Mouse (Mus musculus): Measurements from ENCODE around the gene Fbxo44. TPM values are rescaled to one million over a fixed set of nuclear protein-coding genes. Genes with fewer than 3 reads are reported as not detected.
A peak's percentile ranks its signal among the peaks of the same experiment; 100 is the strongest.
"Not testable (repeated sequence)": the region's sequence is repeated elsewhere in the genome, so short reads cannot be mapped to it uniquely, and the experiment has no call there.

Gene Fbxo44
- polyA plus RNA-seq (2014; fragmentation: Nextera tagmentation; extraction: Ambion mirVana): 11.9 and 14.2 TPM in 2 replicates

GRCm38 (mm10) chr4:148160436-148161390 is at the start of gene Fbxo44, which contains the start of gene Fbxo2:
Gene Fbxo44, minus strand, starts transcription at chr4:148160482.
Gene Fbxo2, plus strand, starts transcription at chr4:148160621.
- Histone ChIP-seq H3K27me3 (ENCODE audit: control insufficient read depth, insufficient read depth, low read length) (peaks cover 35% of the 10 kb centered on the region), H3K36me3 (ENCODE audit: control insufficient read depth, insufficient read depth, low read length) (no peaks in the 10 kb centered on the region; the same call in 1 of the 2 replicates), H3K9ac (replicated peaks; ENCODE audit: low read depth, low read length) (peak within 1 kb of the TSS; percentile 34; the same call in 1 of the 2 replicates), H3K27ac (ENCODE audit: low read length) (no peak within 1 kb of the TSS), H3K4me2 (replicated peaks; ENCODE audit: low read depth, low read length) (peak within 1 kb of the TSS; percentile 97), H3K4me3 (ENCODE audit: low read depth, low read length) (peak within 1 kb of the TSS; percentile 41), H3K4me1 (ENCODE audit: control insufficient read depth, insufficient read depth, low read length) (no peaks in the 10 kb centered on the region; the same call in 1 of the 2 replicates), H3K9me3 (ENCODE audit: control insufficient read depth, low read depth, low read length) (no peaks in the 10 kb centered on the region)
- WGBS: 1% methylated on average over 43 of the region's 43 CpGs
- peak; percentile 61 for ATAC-seq (ENCODE audit: insufficient number of reproducible peaks, insufficient read depth, low FRiP score, low read depth)

DNA sequence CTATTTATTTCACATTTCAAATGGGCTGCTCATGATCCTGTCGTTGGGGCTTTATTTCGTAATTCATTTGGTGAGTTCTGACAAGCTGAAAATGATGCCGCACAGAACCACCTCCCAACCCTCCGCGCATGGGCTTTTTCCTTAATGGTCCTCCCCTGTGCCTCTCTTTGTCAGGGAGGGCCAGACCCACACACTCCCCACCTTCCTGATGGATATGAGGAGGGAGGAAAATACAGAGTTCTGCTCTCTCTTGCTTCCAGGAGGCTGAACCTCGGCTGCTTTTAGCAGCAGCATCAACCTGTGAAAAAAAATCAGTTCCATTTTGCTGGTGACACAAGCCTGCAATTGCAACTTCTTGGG is 44.6 kb upstream of the Fbxo44 start:
- no peaks in the 10 kb centered on the region for H3K27me3 ChIP-seq (ENCODE audit: control insufficient read depth, insufficient read depth, low read length)
- H3K36me3 ChIP-seq (ENCODE audit: control insufficient read depth, insufficient read depth, low read length): no peaks in the 10 kb centered on the region
- no peaks in the 10 kb centered on the region for H3K9me3 ChIP-seq (ENCODE audit: control insufficient read depth, low read depth, low read length)
- no peak overlapping the region for H3K27ac ChIP-seq (ENCODE audit: low read length)
- no peak overlapping the region for H3K4me3 ChIP-seq (ENCODE audit: low read depth, low read length)
- H3K9ac ChIP-seq (replicated peaks; ENCODE audit: low read depth, low read length): no peak overlapping the region
- H3K4me2 ChIP-seq (replicated peaks; ENCODE audit: low read depth, low read length): no peak overlapping the region
- ATAC-seq (ENCODE audit: insufficient number of reproducible peaks, insufficient read depth, low FRiP score, low read depth): no peak
- H3K4me1 ChIP-seq (ENCODE audit: control insufficient read depth, insufficient read depth, low read length): no peaks in the 10 kb centered on the region
- 51% methylated on average over 6 of the region's 6 CpGs for WGBS

DNA sequence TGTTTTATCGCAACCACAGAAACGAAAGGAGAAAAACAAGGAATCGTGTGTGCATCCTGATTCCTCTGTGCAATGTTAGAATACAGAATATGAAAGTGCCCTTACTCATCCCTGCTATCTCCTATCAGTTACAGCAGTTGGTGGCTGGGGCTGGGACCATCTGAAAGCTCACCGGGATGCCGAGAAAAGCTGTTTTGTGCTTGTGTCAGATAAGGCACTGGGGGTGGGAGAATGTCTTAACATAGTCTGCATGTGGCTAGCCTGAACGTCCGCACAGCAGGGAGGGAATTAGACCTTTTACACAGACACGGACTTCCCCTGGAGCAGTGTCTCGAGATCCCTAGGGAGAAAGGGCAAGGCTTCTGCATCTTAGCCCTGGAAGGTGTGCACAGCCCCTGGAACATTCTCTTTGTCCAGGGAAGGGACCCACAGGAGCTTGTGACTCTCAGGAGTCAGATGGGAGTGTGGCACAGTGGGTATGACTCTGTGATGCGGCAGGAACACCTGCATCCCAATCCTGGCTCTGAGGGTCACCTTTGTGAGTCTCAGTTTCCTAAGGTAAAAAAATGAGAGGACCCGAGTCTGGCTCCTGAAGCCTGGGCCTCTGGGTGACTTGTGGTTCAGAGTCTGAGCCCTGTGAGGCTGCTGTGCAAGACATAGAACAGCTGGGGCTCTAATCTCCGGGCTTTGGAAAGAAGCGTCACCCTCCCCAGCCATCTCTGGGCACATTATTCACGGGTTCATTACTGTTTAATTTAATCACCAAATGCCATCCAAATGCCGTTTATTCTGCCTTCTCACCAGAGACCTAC is 44.0 kb upstream of the Fbxo44 start:
- Histone ChIP-seq H3K4me2 (replicated peaks; ENCODE audit: low read depth, low read length) (no peak overlapping the region), H3K4me3 (ENCODE audit: low read depth, low read length) (no peak overlapping the region), H3K27ac (ENCODE audit: low read length) (no peak overlapping the region), H3K9me3 (ENCODE audit: control insufficient read depth, low read depth, low read length) (no peaks in the 10 kb centered on the region), H3K4me1 (ENCODE audit: control insufficient read depth, insufficient read depth, low read length) (no peaks in the 10 kb centered on the region), H3K27me3 (ENCODE audit: control insufficient read depth, insufficient read depth, low read length) (no peaks in the 10 kb centered on the region), H3K9ac (replicated peaks; ENCODE audit: low read depth, low read length) (no peak overlapping the region), H3K36me3 (ENCODE audit: control insufficient read depth, insufficient read depth, low read length) (no peaks in the 10 kb centered on the region)
- ATAC-seq (ENCODE audit: insufficient number of reproducible peaks, insufficient read depth, low FRiP score, low read depth): peak; percentile 54; the same call in 1 of the 2 replicates
- WGBS: 62% methylated on average over 15 of the region's 15 CpGs

DNA sequence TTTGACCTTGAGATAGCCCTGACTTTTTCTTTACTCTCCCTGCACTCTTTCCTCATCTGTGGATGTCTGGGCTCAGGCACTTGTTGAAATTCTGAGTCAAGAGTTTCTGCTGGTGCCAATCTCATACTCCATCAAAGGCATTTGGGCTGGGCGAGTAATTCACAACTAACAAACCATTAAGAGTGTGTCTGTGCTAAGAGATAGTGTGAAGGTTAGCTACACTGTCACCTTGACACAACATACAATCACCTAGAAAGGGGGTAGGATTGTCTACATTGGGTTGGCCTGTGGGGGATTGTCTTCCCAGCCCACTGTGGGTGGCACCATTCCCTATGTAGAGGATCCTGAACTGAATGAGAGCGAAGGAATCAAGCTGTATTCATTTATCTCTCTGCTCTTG is 43.3 kb upstream of the Fbxo44 start:
- Histone ChIP-seq H3K4me1 (ENCODE audit: control insufficient read depth, insufficient read depth, low read length) (no peaks in the 10 kb centered on the region), H3K9me3 (ENCODE audit: control insufficient read depth, low read depth, low read length) (no peaks in the 10 kb centered on the region), H3K4me3 (ENCODE audit: low read depth, low read length) (no peak overlapping the region), H3K4me2 (replicated peaks; ENCODE audit: low read depth, low read length) (no peak overlapping the region), H3K27me3 (ENCODE audit: control insufficient read depth, insufficient read depth, low read length) (no peaks in the 10 kb centered on the region), H3K27ac (ENCODE audit: low read length) (no peak overlapping the region), H3K9ac (replicated peaks; ENCODE audit: low read depth, low read length) (no peak overlapping the region), H3K36me3 (ENCODE audit: control insufficient read depth, insufficient read depth, low read length) (no peaks in the 10 kb centered on the region)
- WGBS: 87% methylated on average over 2 of the region's 2 CpGs
- no peak for ATAC-seq (ENCODE audit: insufficient number of reproducible peaks, insufficient read depth, low FRiP score, low read depth)

DNA sequence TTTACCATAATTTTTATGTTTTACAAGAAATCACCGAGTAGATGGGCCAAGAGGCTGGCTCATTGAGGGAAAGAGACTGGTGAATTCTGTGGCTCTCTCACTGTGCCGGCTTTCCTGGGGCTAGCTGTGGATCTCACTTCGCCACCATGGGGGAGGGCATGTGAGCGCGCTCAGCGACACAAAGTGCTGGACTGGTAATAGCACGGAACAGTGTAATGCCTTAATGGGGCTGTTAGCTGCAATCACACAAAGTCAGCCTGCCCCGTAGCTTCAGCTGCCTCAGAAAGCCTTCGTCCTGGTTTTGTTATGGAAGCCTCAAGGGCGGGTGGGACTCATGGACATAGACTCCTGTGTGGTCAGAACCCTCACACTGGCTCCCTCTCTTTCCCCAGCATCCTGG is 38.4 kb upstream of the Fbxo44 start:
- ATAC-seq (ENCODE audit: insufficient number of reproducible peaks, insufficient read depth, low FRiP score, low read depth): no peak
- no peaks in the 10 kb centered on the region for H3K36me3 ChIP-seq (ENCODE audit: control insufficient read depth, insufficient read depth, low read length)
- H3K27me3 ChIP-seq (ENCODE audit: control insufficient read depth, insufficient read depth, low read length): no peaks in the 10 kb centered on the region
- H3K9me3 ChIP-seq (ENCODE audit: control insufficient read depth, low read depth, low read length): no peaks in the 10 kb centered on the region
- WGBS: 52% methylated on average over 10 of the region's 10 CpGs
- no peak overlapping the region for H3K9ac ChIP-seq (replicated peaks; ENCODE audit: low read depth, low read length)
- no peaks in the 10 kb centered on the region for H3K4me1 ChIP-seq (ENCODE audit: control insufficient read depth, insufficient read depth, low read length)
- no peak overlapping the region for H3K4me2 ChIP-seq (replicated peaks; ENCODE audit: low read depth, low read length)
- H3K4me3 ChIP-seq (ENCODE audit: low read depth, low read length): no peak overlapping the region
- H3K27ac ChIP-seq (ENCODE audit: low read length): no peak overlapping the region

GRCm38 (mm10) chr4:148194400-148194799 is 34.1 kb upstream of the Fbxo44 start:
- Histone ChIP-seq H3K9me3 (ENCODE audit: control insufficient read depth, low read depth, low read length) (no peaks in the 10 kb centered on the region), H3K9ac (replicated peaks; ENCODE audit: low read depth, low read length) (no peak overlapping the region), H3K4me1 (ENCODE audit: control insufficient read depth, insufficient read depth, low read length) (no peaks in the 10 kb centered on the region), H3K27me3 (ENCODE audit: control insufficient read depth, insufficient read depth, low read length) (no peaks in the 10 kb centered on the region), H3K4me3 (ENCODE audit: low read depth, low read length) (no peak overlapping the region), H3K4me2 (replicated peaks; ENCODE audit: low read depth, low read length) (no peak overlapping the region), H3K27ac (ENCODE audit: low read length) (no peak overlapping the region), H3K36me3 (ENCODE audit: control insufficient read depth, insufficient read depth, low read length) (no peaks in the 10 kb centered on the region)
- no peak for ATAC-seq (ENCODE audit: insufficient number of reproducible peaks, insufficient read depth, low FRiP score, low read depth)

DNA sequence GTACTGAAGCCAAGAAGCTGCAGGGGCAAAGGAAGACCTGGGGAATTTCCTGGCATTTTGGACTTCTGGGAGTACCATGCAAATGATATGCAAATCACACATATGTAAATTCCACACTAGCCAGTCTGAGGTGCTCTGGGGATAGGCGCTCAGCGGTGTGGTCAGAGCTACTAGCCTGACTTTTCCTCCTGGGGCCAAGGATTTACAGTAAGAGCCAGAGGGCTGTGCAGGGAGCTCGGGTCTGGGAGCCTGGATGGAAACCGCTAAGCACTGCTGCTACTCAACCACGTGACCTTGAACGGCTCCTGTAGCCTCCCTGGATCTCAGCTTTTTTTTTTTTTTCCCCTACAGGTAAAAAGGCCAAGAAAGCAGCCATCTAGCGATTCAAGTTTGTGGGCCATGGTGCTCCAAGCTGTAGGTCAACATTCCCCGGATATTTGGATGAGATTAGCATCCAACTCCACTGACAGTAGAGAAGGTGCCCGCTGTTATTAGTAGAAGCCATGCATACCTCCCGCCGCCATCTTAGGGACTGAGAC is 32.5 kb upstream of the Fbxo44 start:
- Histone ChIP-seq H3K9me3 (ENCODE audit: control insufficient read depth, low read depth, low read length) (no peaks in the 10 kb centered on the region), H3K27me3 (ENCODE audit: control insufficient read depth, insufficient read depth, low read length) (no peaks in the 10 kb centered on the region), H3K4me2 (replicated peaks; ENCODE audit: low read depth, low read length) (no peak overlapping the region), H3K36me3 (ENCODE audit: control insufficient read depth, insufficient read depth, low read length) (no peaks in the 10 kb centered on the region), H3K27ac (ENCODE audit: low read length) (no peak overlapping the region), H3K4me1 (ENCODE audit: control insufficient read depth, insufficient read depth, low read length) (no peaks in the 10 kb centered on the region), H3K9ac (replicated peaks; ENCODE audit: low read depth, low read length) (no peak overlapping the region), H3K4me3 (ENCODE audit: low read depth, low read length) (no peak overlapping the region)
- ATAC-seq (ENCODE audit: insufficient number of reproducible peaks, insufficient read depth, low FRiP score, low read depth): no peak
- WGBS: 27% methylated on average over 11 of the region's 11 CpGs

DNA sequence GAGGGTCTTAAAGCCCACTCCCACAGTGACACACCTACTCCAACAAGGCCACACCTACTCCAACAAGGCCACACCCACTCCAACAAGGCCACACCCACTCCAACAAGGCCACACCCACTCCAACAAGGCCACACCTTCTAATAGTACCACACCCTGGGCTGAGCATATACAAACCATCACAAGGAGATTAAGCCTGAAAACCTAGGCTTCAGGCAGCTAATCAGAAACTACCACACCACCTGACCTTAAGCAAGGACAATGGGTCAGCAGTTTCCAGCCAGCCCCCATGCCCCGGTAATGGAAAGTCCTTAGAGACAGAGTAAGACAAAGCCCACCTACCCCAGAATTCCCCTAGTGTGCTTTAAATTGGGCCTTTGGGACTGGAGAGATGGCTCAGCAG is 28.5 kb upstream of the Fbxo44 start:
- not testable (repeated sequence) for ATAC-seq (ENCODE audit: insufficient number of reproducible peaks, insufficient read depth, low FRiP score, low read depth); H3K4me2 ChIP-seq (replicated peaks; ENCODE audit: low read depth, low read length); H3K9ac ChIP-seq (replicated peaks; ENCODE audit: low read depth, low read length); H3K9me3 ChIP-seq (ENCODE audit: control insufficient read depth, low read depth, low read length); H3K27me3 ChIP-seq (ENCODE audit: control insufficient read depth, insufficient read depth, low read length); H3K36me3 ChIP-seq (ENCODE audit: control insufficient read depth, insufficient read depth, low read length); H3K4me3 ChIP-seq (ENCODE audit: low read depth, low read length); H3K4me1 ChIP-seq (ENCODE audit: control insufficient read depth, insufficient read depth, low read length); H3K27ac ChIP-seq (ENCODE audit: low read length)
- 85% methylated on average over 1 of the region's 1 CpGs for WGBS
